Mouse (Mus musculus) ES-Bruce4 (cell line): ENCODE results near the gene Unc45a. TPM values are rescaled to one million over a fixed set of nuclear protein-coding genes. Genes with fewer than 3 reads are reported as not detected.

Experiments
- H3K27ac ChIP-seq: 2 replicates; pipeline ENCODE4 v1.5.1; 2012; ENCODE audit warnings: low read length, inconsistent platforms; ENCODE audit not compliant: insufficient read depth
- H3K27me3 ChIP-seq: 2 replicates; pipeline ENCODE4 v1.6.1; 2012; ENCODE audit warnings: mild to moderate bottlenecking, low read length, inconsistent platforms; ENCODE audit not compliant: control insufficient read depth, poor library complexity, insufficient read depth, severe bottlenecking
- H3K36me3 ChIP-seq: 2 replicates; pipeline ENCODE4 v1.6.1; 2012; ENCODE audit warnings: inconsistent platforms, mild to moderate bottlenecking, low read length, moderate library complexity; ENCODE audit not compliant: control insufficient read depth, poor library complexity, insufficient read depth, severe bottlenecking
- H3K4me1 ChIP-seq: one replicate; pipeline ENCODE4 v1.8.1; 2011; ENCODE audit warnings: low read length; ENCODE audit not compliant: control insufficient read depth, insufficient read depth
- H3K4me3 ChIP-seq: 2 replicates; pipeline ENCODE4 v1.5.1; 2011; ENCODE audit warnings: low read depth, mild to moderate bottlenecking, low read length
- H3K9ac ChIP-seq: 2 replicates; pipeline ENCODE4 v1.6.1; 2012; ENCODE audit warnings: low read depth, mild to moderate bottlenecking, inconsistent platforms; ENCODE audit not compliant: poor library complexity, severe bottlenecking
- H3K9me3 ChIP-seq: replicated peaks from 2 replicates; pipeline ENCODE4 v1.6.1; 2012; ENCODE audit warnings: mild to moderate bottlenecking, low read length, inconsistent platforms; ENCODE audit not compliant: control insufficient read depth, poor library complexity, insufficient read depth, severe bottlenecking
- CTCF ChIP-seq: IDR thresholded peaks from one replicate; pipeline ENCODE4 v1.8.1; 2011; ENCODE audit warnings: low read depth, low read length
- EP300 ChIP-seq: IDR thresholded peaks from 2 replicates; pipeline ENCODE4 v1.6.1; 2011; ENCODE audit warnings: low read depth, low read length; ENCODE audit not compliant: insufficient read depth
- POLR2A ChIP-seq: IDR thresholded peaks from one replicate; pipeline ENCODE4 v1.8.1; 2011; ENCODE audit warnings: low read length; ENCODE audit not compliant: insufficient read depth
- polyA plus RNA-seq: library from polyadenylated mRNA; stranded (reverse); fragments of >200 nt; gene quantifications from 2 replicates; pipeline ENCODE4 v1.2.4, GENCODE M21; 2011; ENCODE audit warnings: low read depth; ENCODE audit not compliant: missing spikeins, insufficient read depth, insufficient read length

Unc45a gene
- polyA plus RNA-seq, 1 experiment, result 24.0 TPM

GRCm38 (mm10) chr7:80377471-80377870 lies 36.7 kb upstream of the Unc45a start:
- Histone ChIP-seq H3K27ac (no peak overlapping the region), H3K9me3 (no peaks in the 10 kb centered on the region), H3K4me1 (no peaks in the 10 kb centered on the region), H3K9ac (no peak overlapping the region), H3K27me3 (no peaks in the 10 kb centered on the region), H3K4me3 (peak overlapping the region; percentile 32; the same call in 1 of the 2 replicates), H3K36me3 (no peaks in the 10 kb centered on the region)
- TF ChIP-seq CTCF (peak; percentile 74), POLR2A (no peak)

- Histone ChIP-seq H3K9me3 (no peaks in the 10 kb centered on the region), H3K27me3 (no peaks in the 10 kb centered on the region), H3K4me3 (no peak overlapping the region)
Observed at GRCm38 (mm10) chr7:80376192-80376591, 35.4 kb upstream of the Unc45a start.

GRCm38 (mm10) chr7:80375376-80376039 lies 34.7 kb upstream of the Unc45a start:
- no peak overlapping the region for H3K4me3 ChIP-seq
- no peak overlapping the region for H3K27ac ChIP-seq
- H3K36me3 ChIP-seq, result no peaks in the 10 kb centered on the region
- H3K27me3 ChIP-seq, result no peaks in the 10 kb centered on the region
- no peaks in the 10 kb centered on the region for H3K4me1 ChIP-seq
- H3K9ac ChIP-seq, result no peak overlapping the region
- TF ChIP-seq EP300 (no peak), POLR2A (no peak)
- H3K9me3 ChIP-seq, result no peaks in the 10 kb centered on the region

More at GRCm38 (mm10) chr7:80376192-80376591, 35.4 kb upstream of the Unc45a start:
- Histone ChIP-seq H3K9ac (no peak overlapping the region), H3K36me3 (no peaks in the 10 kb centered on the region), H3K4me1 (no peaks in the 10 kb centered on the region), H3K27ac (no peak overlapping the region)
- no peak for TF ChIP-seq EP300
- no peak for TF ChIP-seq POLR2A
- no peak for TF ChIP-seq CTCF

- Histone ChIP-seq H3K36me3 (no peaks in the 10 kb centered on the region), H3K27me3 (no peaks in the 10 kb centered on the region)
- TF ChIP-seq EP300, result no peak
- no peak for TF ChIP-seq CTCF
- no peak for TF ChIP-seq POLR2A
Observed at GRCm38 (mm10) chr7:80374733-80375132, 33.9 kb upstream of the Unc45a start.

GRCm38 (mm10) chr7:80374280-80374679 lies 33.5 kb upstream of the Unc45a start:
- H3K9me3 ChIP-seq, result no peaks in the 10 kb centered on the region
- H3K4me1 ChIP-seq, result no peaks in the 10 kb centered on the region
- H3K9ac ChIP-seq, result no peak overlapping the region
- no peak overlapping the region for H3K27ac ChIP-seq
- no peaks in the 10 kb centered on the region for H3K27me3 ChIP-seq
- TF ChIP-seq POLR2A, result no peak
- no peak overlapping the region for H3K4me3 ChIP-seq
- H3K36me3 ChIP-seq, result no peaks in the 10 kb centered on the region

More at GRCm38 (mm10) chr7:80374733-80375132, 33.9 kb upstream of the Unc45a start:
- Histone ChIP-seq H3K4me1 (no peaks in the 10 kb centered on the region), H3K27ac (no peak overlapping the region), H3K9ac (no peak overlapping the region), H3K4me3 (no peak overlapping the region), H3K9me3 (no peaks in the 10 kb centered on the region)

- TF ChIP-seq CTCF, result no peak
- no peak for TF ChIP-seq POLR2A
- no peak for TF ChIP-seq EP300
- Histone ChIP-seq H3K4me3 (no peak overlapping the region), H3K9ac (no peak overlapping the region), H3K4me1 (no peaks in the 10 kb centered on the region), H3K27ac (no peak overlapping the region), H3K36me3 (no peaks in the 10 kb centered on the region), H3K9me3 (no peaks in the 10 kb centered on the region), H3K27me3 (no peaks in the 10 kb centered on the region)
Observed at GRCm38 (mm10) chr7:80373850-80374249, 33.0 kb upstream of the Unc45a start.
